Mouse (Mus musculus) mouse trophoblast stem cell (cell line): ENCODE data around the gene Ccdc86.

Source experiments
- in situ Hi-C, 2 experiments: fragments of 300-500 bp; cut with MseI, MboI; formaldehyde crosslinking; loops; 2 replicates in 1 of 2; 3 replicates in 1 of 2; pipeline ENCODE4 v1.15.1; 2025

Ccdc86 gene

DNA sequence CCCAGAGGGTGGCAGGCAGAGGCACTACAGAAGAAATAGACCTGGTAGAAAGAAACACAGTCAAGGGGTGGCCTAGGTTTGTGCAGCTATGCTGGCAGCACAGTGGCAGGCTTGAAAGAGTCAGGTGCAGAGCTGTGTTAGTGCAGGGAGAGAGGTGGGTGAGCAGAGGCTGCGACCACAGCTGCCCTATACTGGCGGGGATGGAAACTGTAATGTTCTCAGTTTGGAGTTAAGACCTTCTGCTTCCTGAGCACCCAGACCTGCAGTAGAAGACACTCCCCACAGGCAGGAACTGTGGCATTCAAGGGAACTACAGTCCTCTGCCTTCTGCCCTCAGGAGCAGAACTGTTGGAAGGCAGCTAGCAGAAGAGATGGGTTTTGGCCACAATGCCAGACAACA is 34.2 kb downstream of the Ccdc86 start:
- in situ Hi-C loops: loop anchor here (5.0 kb wide), 2 partner anchors 42 to 62 kb away; no protein-coding TSS in a partner anchor

DNA sequence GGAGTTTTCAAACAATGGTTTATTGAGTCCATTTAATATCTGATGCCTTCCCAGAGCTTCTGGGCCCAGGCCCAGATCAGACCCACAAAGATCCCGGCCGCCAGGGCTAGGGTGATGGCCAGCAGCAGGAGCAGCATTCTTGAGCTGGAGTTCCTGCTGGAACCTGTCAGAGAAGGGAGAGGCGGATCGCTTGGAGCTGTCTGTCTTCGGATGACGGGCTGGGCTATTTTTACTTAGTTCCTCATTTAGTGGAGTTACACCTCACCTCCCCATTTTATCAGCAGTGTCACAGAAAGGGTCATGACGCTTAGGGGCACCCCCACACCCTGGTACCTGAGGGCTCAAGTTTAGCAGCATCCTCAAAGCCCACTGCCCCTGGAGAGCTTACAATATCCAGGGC is 34.8 kb downstream of the Ccdc86 start:
- in situ Hi-C loops: loop anchor here (5.0 kb wide), 2 partner anchors 43 to 63 kb away; no protein-coding TSS in a partner anchor

DNA sequence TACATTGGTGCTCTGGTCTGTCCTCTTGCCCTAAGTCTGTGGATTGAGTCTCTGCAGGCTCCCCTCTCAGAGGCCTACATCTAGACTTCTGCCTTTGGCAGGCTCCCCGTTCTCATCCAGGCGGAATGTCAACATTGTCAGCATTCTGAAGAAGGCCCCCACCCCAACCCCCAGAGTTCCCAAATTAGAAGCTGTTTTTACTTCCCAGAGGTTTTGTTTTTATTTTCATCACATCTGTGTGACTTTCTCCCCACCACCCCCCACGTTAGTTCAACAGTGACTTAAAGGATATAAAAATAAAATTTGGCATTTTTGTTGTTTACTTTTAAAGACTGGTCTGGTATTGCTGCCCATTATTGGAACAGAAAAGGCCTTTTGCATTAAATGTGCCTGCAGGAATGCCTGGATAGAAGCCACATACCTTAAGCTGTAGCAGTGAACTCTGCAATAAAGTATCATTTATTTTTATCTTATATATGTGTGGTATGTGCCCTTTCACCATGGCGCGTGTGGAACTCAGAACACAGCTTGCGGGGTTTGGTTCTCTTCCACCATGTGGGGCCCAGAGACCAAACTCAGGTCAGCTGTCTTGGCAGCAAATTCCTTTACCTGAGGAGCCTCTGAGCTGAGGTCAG is 39.9 kb downstream of the Ccdc86 start:
- in situ Hi-C loops: no loop called here

DNA sequence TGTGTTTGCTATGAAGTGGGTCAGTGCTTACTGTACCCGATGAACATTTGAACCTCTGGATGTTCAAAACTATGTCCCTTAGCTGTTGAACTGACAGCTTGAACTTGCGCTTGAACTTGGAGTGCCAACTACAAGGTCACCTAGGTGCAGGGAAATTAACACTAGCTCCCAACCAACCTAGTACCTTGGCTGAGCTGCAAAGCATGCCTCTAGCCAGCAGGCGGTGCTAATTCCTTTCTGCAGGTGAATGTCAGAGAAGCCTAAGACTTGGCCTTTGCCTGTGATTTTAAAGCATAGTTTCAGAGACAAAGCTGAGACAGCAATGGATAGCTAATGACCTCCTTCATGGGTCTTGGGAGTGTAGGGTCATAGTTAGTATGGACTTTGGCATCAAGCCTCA is 41.2 kb downstream of the Ccdc86 start:
- in situ Hi-C loops: no loop called here

DNA sequence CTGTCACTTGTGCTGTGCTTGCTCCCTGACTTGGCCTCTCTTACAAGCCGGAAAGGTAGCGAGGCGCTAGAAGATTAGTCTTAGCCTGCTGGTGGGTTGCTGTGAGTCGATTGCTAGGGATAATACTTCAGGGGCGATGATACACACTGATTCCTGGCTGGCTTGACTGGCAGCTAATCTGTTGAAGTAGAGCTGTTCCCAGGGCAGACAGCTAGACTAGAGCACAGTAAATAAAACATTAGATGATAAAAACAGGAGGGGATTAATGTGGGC is 43.4 kb downstream of the Ccdc86 start:
- in situ Hi-C loops: no loop called here

DNA sequence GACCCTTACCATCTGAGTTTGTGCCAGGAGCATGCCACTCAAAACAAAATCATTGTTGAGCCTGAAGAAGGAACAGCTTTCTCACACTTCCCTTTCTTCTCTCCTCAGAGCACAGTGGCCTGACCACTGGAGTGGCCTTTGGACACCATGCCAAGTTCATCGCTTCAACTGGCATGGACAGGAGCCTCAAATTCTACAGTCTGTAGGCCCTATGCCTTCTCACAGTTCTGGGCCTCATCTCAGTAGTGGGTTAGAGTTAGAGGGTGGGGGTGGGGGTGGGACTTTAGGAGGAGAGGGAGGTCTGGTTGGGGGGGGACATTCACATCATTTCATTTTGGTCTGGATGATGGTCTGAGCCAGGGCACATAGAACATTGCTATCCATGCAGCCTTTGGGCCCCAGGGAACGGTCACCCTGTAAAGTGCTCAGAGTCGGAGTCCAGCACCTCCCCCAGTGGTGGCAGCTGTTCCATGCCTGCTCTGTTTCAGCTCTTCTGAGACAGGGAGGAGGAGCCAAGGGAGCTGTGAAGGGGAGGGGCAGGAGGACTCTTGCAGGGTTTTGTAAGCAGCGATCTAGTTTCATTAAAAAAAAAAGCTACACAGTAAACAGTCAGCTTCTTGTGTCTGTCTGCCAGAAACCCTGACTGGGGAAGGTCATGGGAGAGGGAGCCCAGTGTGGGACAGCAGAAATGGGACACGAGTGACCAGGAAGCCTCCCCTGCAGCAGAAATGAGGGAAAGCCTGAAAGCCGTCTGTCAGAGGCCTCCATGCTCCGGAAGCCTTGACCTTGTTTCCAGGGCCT is 43.9 kb downstream of the Ccdc86 start:
- in situ Hi-C loops: no loop called here

DNA sequence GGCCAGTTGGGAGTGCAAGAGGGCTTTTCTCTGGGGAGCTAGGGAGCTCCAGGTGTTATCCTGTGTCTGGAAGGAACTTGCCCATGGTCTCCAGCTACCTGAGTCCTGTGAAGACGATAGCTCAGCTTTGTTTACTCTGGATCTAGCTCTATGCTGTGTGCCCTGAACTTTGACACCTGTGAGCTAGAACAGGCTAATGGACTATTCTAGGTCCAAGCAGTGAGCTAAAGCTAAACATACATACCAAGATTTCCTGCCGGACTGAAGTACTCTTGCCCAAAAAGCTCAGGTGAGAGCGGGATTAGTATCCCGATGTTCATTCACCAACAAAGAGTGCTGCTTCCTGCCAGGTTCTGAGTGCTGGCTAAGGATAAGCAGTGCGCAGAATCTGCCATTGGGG is 44.6 kb downstream of the Ccdc86 start:
- in situ Hi-C loops: no loop called here

DNA sequence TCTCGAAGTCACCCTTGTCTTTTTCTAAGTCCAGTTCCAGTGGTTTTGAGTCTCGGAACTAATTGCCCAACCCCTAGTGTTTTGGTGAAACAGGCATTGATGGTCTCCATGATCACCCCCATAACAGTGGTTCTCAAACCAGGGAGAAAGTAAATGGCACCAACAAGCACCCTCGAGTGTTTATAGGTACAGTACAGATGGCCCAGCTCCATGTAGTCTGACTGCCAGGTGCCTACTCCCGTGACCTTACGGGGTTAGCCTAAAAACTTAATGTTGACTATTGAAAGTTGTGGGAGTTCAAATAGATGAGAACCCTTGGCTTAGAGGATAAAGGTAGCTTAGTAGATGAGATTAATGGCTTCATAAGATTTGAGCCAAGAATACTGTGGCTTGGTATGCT is 48.0 kb downstream of the Ccdc86 start:
- in situ Hi-C loops: no loop called here

DNA sequence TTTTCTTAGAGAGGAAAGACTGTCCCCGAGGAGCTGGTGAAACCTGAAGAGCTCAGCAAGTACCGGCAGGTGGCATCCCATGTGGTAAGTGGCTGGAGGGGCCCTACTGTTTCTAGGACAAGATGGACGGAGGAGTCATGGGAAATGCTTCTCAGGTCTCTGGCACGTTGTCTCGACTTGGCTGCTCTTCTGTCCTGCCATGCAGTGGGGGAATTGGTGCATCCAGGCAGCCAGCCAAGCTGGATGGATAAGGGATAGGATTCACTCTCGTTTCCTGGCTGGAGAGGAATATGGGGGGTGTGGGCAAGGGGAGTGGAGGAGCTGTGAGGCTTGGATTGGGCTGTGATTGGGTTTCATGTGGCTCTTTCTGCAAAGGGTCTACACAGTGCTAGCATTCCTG is 48.8 kb downstream of the Ccdc86 start:
- in situ Hi-C loops: no loop called here

DNA sequence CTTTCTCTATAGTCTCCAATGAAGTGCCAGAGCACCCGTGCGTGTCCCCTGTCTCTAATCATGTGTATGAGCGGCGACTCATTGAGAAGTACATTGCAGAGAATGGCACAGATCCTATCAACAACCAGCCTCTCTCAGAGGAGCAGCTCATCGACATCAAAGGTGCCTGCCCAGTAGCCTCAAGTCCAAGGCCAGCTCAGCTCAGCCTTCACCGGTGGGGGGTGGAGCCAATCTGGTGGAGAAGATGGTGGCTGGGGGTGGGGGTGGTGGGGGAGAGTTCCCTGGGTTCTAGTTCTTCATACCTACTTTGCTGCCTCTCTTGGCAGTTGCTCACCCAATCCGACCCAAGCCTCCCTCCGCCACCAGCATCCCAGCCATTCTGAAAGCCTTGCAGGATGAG is 51.6 kb downstream of the Ccdc86 start:
- in situ Hi-C loops: no loop called here

DNA sequence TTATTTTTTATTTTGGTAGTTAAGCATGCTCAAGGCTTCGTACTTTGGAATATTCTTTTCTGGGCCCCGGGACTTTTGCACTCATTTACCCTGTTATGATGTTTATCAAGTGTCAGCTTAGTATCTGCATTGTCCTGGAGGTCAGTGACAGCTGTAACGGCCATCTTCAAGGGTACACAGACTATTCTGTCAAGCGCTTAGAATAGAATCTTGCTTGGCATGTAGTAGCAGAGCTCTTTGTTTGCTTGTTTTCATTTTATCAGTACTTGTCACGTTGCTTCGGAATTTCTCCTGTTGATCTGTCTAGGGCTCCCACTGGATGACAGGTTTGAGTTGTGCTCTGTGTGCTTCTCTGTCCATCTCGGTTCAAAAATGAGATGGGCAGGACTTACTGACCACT is 52.2 kb downstream of the Ccdc86 start:
- in situ Hi-C loops: no loop called here

DNA sequence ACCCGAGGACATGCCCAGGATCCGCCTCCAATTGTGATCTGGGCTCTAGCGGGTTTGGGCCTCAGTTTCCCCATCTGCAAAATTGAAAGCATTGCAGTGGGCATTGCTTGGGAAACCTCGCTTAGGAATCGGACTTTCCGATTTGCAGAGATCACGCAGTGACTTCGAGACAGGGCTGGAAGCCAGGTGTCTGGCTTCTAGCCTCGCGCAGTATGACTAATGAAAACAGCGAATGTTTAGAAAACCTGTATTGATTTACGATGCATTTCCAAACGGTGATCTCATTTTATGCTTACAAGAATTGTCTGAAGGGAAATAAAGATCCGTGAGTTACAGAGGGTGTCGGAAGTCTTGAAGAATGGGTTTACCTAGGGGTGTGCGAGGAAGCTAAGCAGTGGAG is 53.4 kb downstream of the Ccdc86 start:
- in situ Hi-C loops: no loop called here

DNA sequence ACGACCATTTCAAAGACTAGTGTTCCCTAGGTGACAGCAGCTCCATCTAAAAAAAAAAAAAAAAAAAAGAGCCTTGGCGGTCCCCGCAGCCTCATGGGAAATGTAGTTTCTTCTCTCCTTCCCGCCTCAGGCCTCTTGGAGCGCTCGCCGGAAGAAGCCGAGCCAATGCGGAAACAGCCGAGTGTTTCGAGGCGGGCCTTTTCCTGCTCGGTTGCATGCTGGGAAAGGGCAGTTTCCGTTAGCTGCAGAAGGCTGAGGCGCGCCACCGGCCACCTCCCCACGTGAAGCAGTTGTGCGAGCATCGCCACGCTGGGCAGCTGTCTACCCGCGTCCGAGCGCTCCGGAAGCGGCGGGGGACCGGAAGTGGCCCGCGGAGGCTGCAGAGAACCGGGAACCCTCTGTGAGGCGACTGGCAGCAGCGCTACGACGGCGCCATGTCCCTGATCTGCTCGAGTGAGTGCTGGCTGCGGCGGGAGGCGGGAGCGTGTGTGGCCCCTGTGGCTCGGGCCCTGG is 54.0 kb downstream of the Ccdc86 start, which contains the start of gene Prpf19:
Gene Prpf19 (plus strand): TSS at position 216 of the 513 bp plus-strand sequence.
- in situ Hi-C loops: no loop called here

DNA sequence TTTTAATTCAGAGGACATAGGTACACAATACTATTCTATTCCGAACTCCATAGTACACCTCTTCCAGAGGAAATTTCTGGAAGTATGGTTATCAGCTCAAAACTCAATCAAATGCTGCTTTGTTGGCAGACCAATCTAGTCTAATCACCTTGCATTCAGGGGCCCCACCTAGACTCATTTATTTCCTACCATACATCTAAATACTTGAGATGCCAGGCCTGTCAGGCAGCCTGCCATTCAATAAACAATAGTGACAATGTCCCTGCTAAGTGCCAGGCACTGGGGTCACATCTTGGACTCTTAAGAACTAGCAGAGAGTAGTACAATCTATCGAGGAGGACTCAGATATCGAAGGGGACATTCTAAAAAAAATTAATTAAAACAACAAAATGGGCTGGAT is 56.9 kb downstream of the Ccdc86 start:
- in situ Hi-C loops: no loop called here
